8 mouse cellular contexts compared by ENCODE assay signal in the genomic region with DNA sequence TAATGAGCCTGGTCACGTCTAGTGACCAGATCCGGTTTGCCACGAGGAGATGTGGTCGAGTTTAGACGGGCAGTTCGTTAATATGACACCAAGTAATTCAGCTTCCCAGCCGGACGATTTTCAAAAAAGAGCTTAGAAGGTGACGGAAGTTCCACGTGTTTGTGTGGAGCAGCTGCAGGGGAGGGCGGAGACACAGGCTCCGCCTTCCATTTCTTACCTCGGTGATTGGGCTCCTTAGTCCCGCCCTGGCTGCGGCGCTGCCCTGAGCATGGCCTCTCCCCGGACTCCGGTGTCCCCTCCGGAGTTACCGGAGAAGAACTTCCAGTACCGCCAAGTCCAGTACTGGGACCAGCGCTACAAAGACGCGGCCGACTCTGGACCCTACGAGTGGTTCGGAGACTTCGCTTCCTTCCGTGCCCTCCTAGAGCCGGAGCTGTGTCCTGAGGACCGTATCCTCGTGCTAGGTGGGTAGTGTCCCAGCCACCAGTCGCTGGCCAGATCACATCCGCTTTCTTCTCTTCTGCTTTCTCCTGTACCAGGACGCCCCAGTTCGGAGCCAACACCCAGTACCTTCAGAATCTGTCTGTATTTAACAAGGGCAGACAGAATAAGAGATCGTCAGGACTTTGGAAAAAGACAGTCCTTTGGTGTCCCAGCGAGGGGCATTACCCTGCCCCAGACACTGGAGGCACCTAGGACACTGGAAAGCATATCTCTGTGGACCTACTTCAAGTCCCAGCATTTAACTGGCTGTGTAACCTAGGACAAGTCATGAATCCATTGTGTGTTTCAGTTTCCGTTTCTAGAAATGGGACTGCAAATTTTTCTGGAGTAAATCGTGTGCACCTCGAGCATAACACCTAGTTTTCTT. TPM values are rescaled to one million over a fixed set of nuclear protein-coding genes. Genes with fewer than 3 reads are reported as not detected.
DNase-seq lines count a peak whose midpoint lies in the region; ATAC-seq lines count a peak whose summit lies in the region.

A gene (plus strand): TSS at position 237 of the 871 bp plus-strand sequence.
A gene (plus strand): TSS at position 254 of the 871 bp plus-strand sequence.
A gene (minus strand): TSS at position 379 of the 871 bp plus-strand sequence.

- H3K9ac ChIP-seq in hindbrain, embryonic 14.5 days = peak within 1 kb of the TSS; percentile 93

- peak within 1 kb of the TSS; percentile 89 for H3K27ac ChIP-seq in hindbrain, embryonic 14.5 days

- H3K36me3 ChIP-seq in hindbrain, embryonic 14.5 days (replicated peaks; ENCODE audit: control insufficient read depth, insufficient read depth) = peaks cover 30% of the 10 kb centered on the region

- H3K4me3 ChIP-seq in hindbrain, embryonic 14.5 days (replicated peaks; ENCODE audit: low read length) = peak within 1 kb of the TSS; percentile 80

- no peaks in the 10 kb centered on the region for H3K27me3 ChIP-seq in hindbrain, embryonic 14.5 days (ENCODE audit: control insufficient read depth, insufficient read depth, low read length)

- peak; percentile 87 for DNase-seq in T-cell, adult 2 months (ENCODE audit: low spot score)
- peak; percentile 80 to 84 for DNase-seq in cerebellum, postnatal 25 days
- peak; percentile 68 to 76 for DNase-seq in frontal cortex, postnatal 36 days (ENCODE audit: low spot score in 2 of 2)
- DNase-seq in hindbrain, embryonic 14.5 days (ENCODE audit: low spot score) = peak; percentile 83
- peak; percentile 62 to 74 for DNase-seq in left cerebral cortex, adult 18-20 months (ENCODE audit: low spot score in 2 of 2)
- DNase-seq in right cerebral cortex, adult 18-20 months = peak; percentile 84
- peak; percentile 85 for DNase-seq in urinary bladder, postnatal 14 days (ENCODE audit: low spot score)

- peak; percentile 94 for ATAC-seq in hindbrain, embryonic 14.5 days (ENCODE audit: low FRiP score)
- ATAC-seq in megakaryocyte, adult 5-6 weeks (ENCODE audit: poor library complexity, severe bottlenecking) = peak; percentile 94

- peak within 1 kb of the TSS; percentile 91 for H3K4me2 ChIP-seq in hindbrain, embryonic 14.5 days (replicated peaks)

- H3K4me1 ChIP-seq in hindbrain, embryonic 14.5 days (replicated peaks; ENCODE audit: control insufficient read depth, insufficient read depth, low read length) = peaks cover 14% of the 10 kb centered on the region

- no peaks in the 10 kb centered on the region for H3K9me3 ChIP-seq in hindbrain, embryonic 14.5 days (ENCODE audit: control insufficient read depth, low read length)

- 3% methylated on average over 41 of the region's 41 CpGs for WGBS in hindbrain, embryonic 14.5 days

RNA-seq across cellular contexts. Expression of the first gene that starts in this region (rescaled TPM):
- 10.4 and 11.0 TPM in 2 replicates for polyA plus RNA-seq in hindbrain, embryonic 14.5 days (2014; fragmentation: Nextera tagmentation; extraction: Ambion mirVana)
- total RNA-seq in left cerebral cortex, adult 18-20 months (2021) = 1 to 10 TPM; 1.9 to 2.9 TPM
- 12.1 and 12.2 TPM in 2 replicates for total RNA-seq in megakaryocyte, adult 5-6 weeks (2015)
- 1.9 and 3.7 TPM in 2 replicates for total RNA-seq in megakaryocyte, adult 5-6 weeks (2017)

RNA-seq across cellular contexts. Expression of the second gene that starts in this region (rescaled TPM):
- polyA plus RNA-seq in hindbrain, embryonic 14.5 days (2014; fragmentation: Nextera tagmentation; extraction: Ambion mirVana) = not detected in 2 replicates
- total RNA-seq in left cerebral cortex, adult 18-20 months (2021) = not detected
- not detected in 2 replicates for total RNA-seq in megakaryocyte, adult 5-6 weeks (2015)
- total RNA-seq in megakaryocyte, adult 5-6 weeks (2017) = not detected in 2 replicates

RNA-seq across cellular contexts. Expression of the third gene that starts in this region (rescaled TPM):
- polyA plus RNA-seq in hindbrain, embryonic 14.5 days (2014; fragmentation: Nextera tagmentation; extraction: Ambion mirVana) = 44.8 and 45.3 TPM in 2 replicates
- total RNA-seq in left cerebral cortex, adult 18-20 months (2021) = 10 to 100 TPM; 11.7 to 13.4 TPM
- total RNA-seq in megakaryocyte, adult 5-6 weeks (2015) = 15.3 and 21.9 TPM in 2 replicates
- total RNA-seq in megakaryocyte, adult 5-6 weeks (2017) = 7.4 and 10.7 TPM in 2 replicates

Comparison
In these comparisons a context has a peak if more than half of its experiments do, and no peak if none do; other contexts are left out.
1. Peak in every context shown above with its lines: DNase-seq, ATAC-seq, H3K4me3 ChIP-seq and H3K27ac ChIP-seq.